Mouse (Mus musculus) embryonic facial prominence, embryonic 10.5 days (tissue): Measurements from ENCODE around the gene Nr1d1. TPM values are rescaled to one million over a fixed set of nuclear protein-coding genes. Genes with fewer than 3 reads are reported as not detected.

Experiments
- DNase-seq: peaks from one replicate; pipeline ENCODE4 v3.0.0-alpha.2; 2017; ENCODE audit warnings: low spot score
- H3K27ac ChIP-seq: fragments of 300-500 bp; sonication (generic); replicated peaks from 2 replicates; pipeline ENCODE4 v1.5.1; 2016; ENCODE audit warnings: mild to moderate bottlenecking
- H3K27me3 ChIP-seq: fragments of 300-500 bp; sonication (generic); replicated peaks from 2 replicates; pipeline ENCODE4 v1.6.1; 2016; ENCODE audit warnings: low read depth, mild to moderate bottlenecking; ENCODE audit not compliant: poor library complexity, severe bottlenecking
- H3K36me3 ChIP-seq: fragments of 300-500 bp; sonication (generic); replicated peaks from 2 replicates; pipeline ENCODE4 v1.6.1; 2016; ENCODE audit warnings: mild to moderate bottlenecking, moderate library complexity
- H3K4me1 ChIP-seq: fragments of 300-500 bp; sonication (generic); 2 replicates; pipeline ENCODE4 v1.6.1; 2016
- H3K4me3 ChIP-seq: fragments of 300-500 bp; sonication (generic); 2 replicates; pipeline ENCODE4 v1.5.1; 2016; ENCODE audit warnings: mild to moderate bottlenecking, moderate library complexity
- H3K9me3 ChIP-seq: fragments of 300-500 bp; sonication (generic); 2 replicates; pipeline ENCODE4 v1.6.1; 2016; ENCODE audit warnings: mild to moderate bottlenecking
- WGBS: fragments of 180-500 bp; shearing (Covaris S2); methylation state at CpG from one replicate; pipeline ENCODE4 v1.1.7; 2016; 5-methylcytosine and 5-hydroxymethylcytosine counted together
- polyA plus RNA-seq: library from polyadenylated mRNA; unstranded; fragments of >200 nt; fragmentation: Nextera tagmentation; extraction: Ambion mirVana; gene quantifications from 2 replicates; pipeline ENCODE4 v1.2.1, GENCODE M21; 2016

Nr1d1 gene
- polyA plus RNA-seq, 1 experiment from 2014 or later: 1.1 TPM

- DNase-seq: peak; percentile 94
- H3K4me3 ChIP-seq: peak overlapping the region; percentile 44
- WGBS: 4% methylated on average over 14 of the region's 15 CpGs
These were observed 11.5 kb upstream of the Nr1d1 start for GRCm38 (mm10) chr11:98786359-98787214.

GRCm38 (mm10) chr11:98785772-98786281, 10.7 kb upstream of the Nr1d1 start:
- H3K4me1 ChIP-seq: peaks cover 80% of the 10 kb centered on the region
- peak overlapping the region; percentile 44; the same call in 1 of the 2 replicates for H3K4me3 ChIP-seq
- no peaks in the 10 kb centered on the region for H3K36me3 ChIP-seq
- no peaks in the 10 kb centered on the region for H3K9me3 ChIP-seq
- 13% methylated on average over 12 of the region's 12 CpGs for WGBS
- H3K27ac ChIP-seq: peak overlapping the region; percentile 82
- peak; percentile 73 for DNase-seq
- peaks cover 6% of the 10 kb centered on the region; the same call in 1 of the 2 replicates for H3K27me3 ChIP-seq

More at GRCm38 (mm10) chr11:98786359-98787214, 11.5 kb upstream of the Nr1d1 start:
- Histone ChIP-seq H3K27me3 (peaks cover 6% of the 10 kb centered on the region; the same call in 1 of the 2 replicates), H3K27ac (peak overlapping the region; percentile 82), H3K36me3 (no peaks in the 10 kb centered on the region), H3K4me1 (peaks cover 73% of the 10 kb centered on the region), H3K9me3 (no peaks in the 10 kb centered on the region)

GRCm38 (mm10) chr11:98785214-98785613, 10.1 kb upstream of the Nr1d1 start:
- DNase-seq: no peak
- Histone ChIP-seq H3K27ac (peak overlapping the region; percentile 82), H3K36me3 (no peaks in the 10 kb centered on the region), H3K4me3 (0 out of 2 replicates have a peak overlapping the region, but pooled peaks have one; percentile 44), H3K9me3 (no peaks in the 10 kb centered on the region), H3K27me3 (peaks cover 6% of the 10 kb centered on the region; the same call in 1 of the 2 replicates), H3K4me1 (peaks cover 80% of the 10 kb centered on the region)
- 68% methylated on average over 10 of the region's 10 CpGs for WGBS

GRCm38 (mm10) chr11:98784139-98784538, 9.0 kb upstream of the Nr1d1 start:
- Histone ChIP-seq H3K9me3 (no peaks in the 10 kb centered on the region), H3K4me3 (no peak overlapping the region), H3K27me3 (peaks cover 6% of the 10 kb centered on the region; the same call in 1 of the 2 replicates), H3K36me3 (no peaks in the 10 kb centered on the region), H3K27ac (no peak overlapping the region), H3K4me1 (peaks cover 72% of the 10 kb centered on the region)
- 69% methylated on average over 4 of the region's 4 CpGs for WGBS
- no peak for DNase-seq

DNA sequence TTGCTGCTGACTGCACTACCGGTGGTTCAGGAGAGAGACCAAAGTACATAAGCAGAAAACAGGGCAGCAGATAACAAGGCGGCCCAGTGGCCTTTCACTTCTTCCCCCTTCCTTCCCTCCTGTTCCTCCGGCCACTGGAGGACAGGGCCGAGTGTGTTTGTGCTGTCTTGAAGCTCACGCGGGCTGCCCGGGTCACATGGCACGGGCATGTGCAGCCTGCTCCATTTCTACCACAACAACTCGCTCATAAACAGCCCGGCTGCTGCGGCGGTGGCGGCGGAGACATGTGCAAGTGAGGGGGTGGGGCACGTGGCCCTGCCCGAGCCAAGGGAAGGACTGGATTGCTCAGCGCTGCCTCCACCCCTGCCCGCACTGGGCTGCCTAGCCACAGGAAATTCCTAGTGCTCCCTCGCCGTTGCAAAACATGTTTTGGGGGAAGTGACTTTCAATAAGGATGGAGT, 8.1 kb upstream of the Nr1d1 start:
- peaks cover 6% of the 10 kb centered on the region; the same call in 1 of the 2 replicates for H3K27me3 ChIP-seq
- peaks cover 65% of the 10 kb centered on the region for H3K4me1 ChIP-seq
- under 1% methylated on average over 20 of the region's 20 CpGs for WGBS

DNA sequence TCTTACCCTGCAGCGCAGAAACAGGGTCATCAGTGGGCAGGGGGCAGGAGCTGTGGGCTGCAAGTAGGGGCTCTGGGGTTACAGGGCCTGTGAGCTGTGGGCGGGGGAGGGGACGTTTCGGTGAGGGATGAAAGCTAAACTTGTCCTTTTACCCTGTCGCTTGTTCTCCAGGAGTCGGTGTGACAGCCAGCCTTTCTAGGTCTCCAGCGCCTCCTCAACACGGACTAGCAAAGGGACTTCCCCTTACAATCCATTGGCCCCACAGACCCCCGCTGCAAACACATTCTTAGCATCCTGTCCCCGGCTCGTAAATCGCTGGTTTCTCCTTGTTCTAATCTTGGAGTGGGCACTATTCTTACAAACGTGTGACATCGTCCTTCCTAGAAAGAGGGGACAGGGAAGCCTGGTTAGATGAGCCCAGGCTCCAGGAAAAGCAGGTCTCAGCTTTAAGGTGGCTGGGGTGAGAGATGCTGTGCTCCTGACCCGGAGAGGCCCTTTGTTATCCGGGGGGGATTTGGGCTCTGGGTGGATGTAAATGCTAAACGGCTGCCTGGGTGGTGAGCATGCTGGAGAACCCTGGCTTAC, 7.6 kb upstream of the Nr1d1 start:
- H3K27ac ChIP-seq: peak overlapping the region; percentile 90
- 2% methylated on average over 17 of the region's 17 CpGs for WGBS
- peaks cover 66% of the 10 kb centered on the region for H3K4me1 ChIP-seq
- peak; percentile 61 for DNase-seq
- H3K9me3 ChIP-seq: no peaks in the 10 kb centered on the region
- peak overlapping the region; percentile 49 for H3K4me3 ChIP-seq
- H3K36me3 ChIP-seq: no peaks in the 10 kb centered on the region
- H3K27me3 ChIP-seq: peaks cover 6% of the 10 kb centered on the region; the same call in 1 of the 2 replicates

More for the DNA sequence above, 8.1 kb upstream of the Nr1d1 start:
- Histone ChIP-seq H3K36me3 (no peaks in the 10 kb centered on the region), H3K4me3 (peak overlapping the region; percentile 49), H3K9me3 (no peaks in the 10 kb centered on the region), H3K27ac (peak overlapping the region; percentile 90)
- DNase-seq: peak; percentile 88

GRCm38 (mm10) chr11:98781851-98782512, 6.8 kb upstream of the Nr1d1 start:
- H3K4me3 ChIP-seq: peak overlapping the region; percentile 49
- peaks cover 68% of the 10 kb centered on the region for H3K4me1 ChIP-seq
- WGBS: 14% methylated on average over 14 of the region's 14 CpGs

GRCm38 (mm10) chr11:98777888-98778287, 2.8 kb upstream of the Nr1d1 start:
- DNase-seq: no peak
- no peak overlapping the region for H3K27ac ChIP-seq
- no peaks in the 10 kb centered on the region for H3K36me3 ChIP-seq
- no peaks in the 10 kb centered on the region for H3K27me3 ChIP-seq
- peaks cover 72% of the 10 kb centered on the region for H3K4me1 ChIP-seq
- no peak overlapping the region for H3K4me3 ChIP-seq
- no peaks in the 10 kb centered on the region for H3K9me3 ChIP-seq

More at GRCm38 (mm10) chr11:98781851-98782512, 6.8 kb upstream of the Nr1d1 start:
- Histone ChIP-seq H3K36me3 (no peaks in the 10 kb centered on the region), H3K27ac (peak overlapping the region; percentile 90), H3K9me3 (no peaks in the 10 kb centered on the region), H3K27me3 (peaks cover 6% of the 10 kb centered on the region; the same call in 1 of the 2 replicates)
- peak; percentile 39 for DNase-seq

DNA sequence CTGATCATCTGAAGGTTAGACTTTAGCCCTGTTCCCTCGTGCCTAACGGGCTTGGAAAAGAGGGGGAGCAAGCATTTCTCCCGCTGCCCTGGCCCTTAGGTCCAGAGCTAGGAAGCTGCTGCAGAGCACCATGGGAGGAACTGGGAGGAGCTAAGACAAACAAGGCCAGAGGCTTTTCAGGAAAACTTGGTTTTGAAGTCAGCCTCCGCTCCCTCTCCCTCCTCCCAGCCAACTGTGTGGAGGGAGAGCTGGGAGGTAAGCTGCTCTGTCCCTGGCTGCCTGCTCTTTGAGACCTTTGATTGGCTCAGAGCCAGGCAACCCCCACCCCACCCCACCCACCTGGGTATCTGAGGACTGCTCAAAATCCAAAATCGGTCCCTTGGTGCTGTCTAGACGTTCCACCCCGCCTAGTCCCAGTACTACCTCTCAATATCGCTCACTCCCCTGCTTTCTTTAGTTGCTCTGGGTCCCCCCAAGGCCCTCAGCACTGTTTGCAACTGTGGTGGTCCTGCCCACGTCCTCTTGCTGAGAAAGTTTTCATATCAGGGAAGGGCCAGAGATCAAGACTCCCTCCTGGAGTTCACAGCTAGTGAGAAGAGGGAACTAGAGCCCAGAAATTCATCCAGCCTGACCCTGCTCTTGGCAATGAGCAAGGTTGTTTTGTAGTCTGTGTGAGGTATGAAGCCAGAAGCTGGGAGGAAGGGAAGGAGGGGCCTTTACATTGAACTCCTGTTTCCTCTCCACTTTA, 1.9 kb upstream of the Nr1d1 start:
- Histone ChIP-seq H3K9me3 (no peaks in the 10 kb centered on the region), H3K27ac (peak overlapping the region; percentile 85), H3K4me3 (peak overlapping the region; percentile 60), H3K36me3 (no peaks in the 10 kb centered on the region), H3K4me1 (peaks cover 66% of the 10 kb centered on the region), H3K27me3 (no peaks in the 10 kb centered on the region)
- DNase-seq: peak; percentile 66
- 5% methylated on average over 9 of the region's 9 CpGs for WGBS

- peak overlapping the region; percentile 60 for H3K4me3 ChIP-seq
- peaks cover 58% of the 10 kb centered on the region for H3K4me1 ChIP-seq
- H3K27ac ChIP-seq: peak overlapping the region; percentile 85
- no peaks in the 10 kb centered on the region for H3K9me3 ChIP-seq
- no peaks in the 10 kb centered on the region for H3K27me3 ChIP-seq
- DNase-seq: no peak
- H3K36me3 ChIP-seq: peaks cover 1% of the 10 kb centered on the region; the same call in 1 of the 2 replicates
- 57% methylated on average over 12 of the region's 12 CpGs for WGBS
These were observed 1.1 kb upstream of the Nr1d1 start for GRCm38 (mm10) chr11:98776052-98776764.
